Comparison of ENCODE assay signal across 15 mouse cellular contexts in genomic region chr5:149417381-149417780, GRCm38 (mm10). TPM values are rescaled to one million over a fixed set of nuclear protein-coding genes. Genes with fewer than 3 reads are reported as not detected.
DNase-seq lines count a peak whose midpoint lies in the region; ATAC-seq and TF ChIP-seq lines count a peak whose summit lies in the region.
"Had no signal": no experiment of that assay in that cellular context is flagged by ENCODE, and none has a peak within 500 bp of the region (broad histone marks: within the 10 kb centered on the region; RNA-seq: fewer than 3 reads in every experiment).

No protein-coding gene starts in this region.

- TF ChIP-seq CTCF in liver, adult 2 months (IDR thresholded peaks at IDR 0.05; ENCODE audit: low read depth, low read length): peak; percentile 35; the same call in 1 of the 2 replicates
- TF ChIP-seq CTCF in Patski (IDR thresholded peaks at IDR 0.05): peak; percentile 88

- 95% methylated on average over 4 of the region's 4 CpGs for WGBS in liver, adult 2 months

- ATAC-seq in CD4-positive, CD25-positive, alpha-beta regulatory T cell, adult 4 months: no peak
- ATAC-seq in Patski: no peak

- no peaks in the 10 kb centered on the region for H3K4me1 ChIP-seq in liver, adult 2 months (ENCODE audit: control insufficient read depth, insufficient read depth, low read length)
- H3K4me1 ChIP-seq: limb, embryonic 13.5 days had no signal

- peak; percentile 37 for DNase-seq in CD4-positive, CD25-positive, alpha-beta regulatory T cell, adult 2 months (ENCODE audit: low read depth, low spot score)
- DNase-seq in liver, adult 2 months (ENCODE audit: extremely low read depth, low read depth, low spot score): no peak
- no peak for DNase-seq in liver
- DNase-seq in Patski (ENCODE audit: low read depth, low spot score): no peak
- DNase-seq in splenic B cell, adult 2 months (ENCODE audit: low read depth, low spot score): peak; percentile 10
- no peak for DNase-seq in layer of hippocampus, adult 9-10 months (ENCODE audit: low spot score)
- DNase-seq in neural tube, embryonic 10.5 days (ENCODE audit: extremely low spot score, low spot score): no peak
- DNase-seq: adrenal gland, adult 8-10 months; cerebellum, adult 18-20 months; spleen, adult 18-20 months had no signal

- H3K9ac ChIP-seq in liver, adult 2 months (ENCODE audit: low read depth, low read length): no peak overlapping the region
- H3K9ac ChIP-seq: limb, embryonic 13.5 days had no signal

- H3K27ac ChIP-seq in liver, adult 2 months (replicated peaks; ENCODE audit: insufficient read depth, low read depth, low read length): no peak overlapping the region
- H3K27ac ChIP-seq: limb, embryonic 13.5 days had no signal

- no peaks in the 10 kb centered on the region for H3K79me2 ChIP-seq in liver, adult 2 months (ENCODE audit: control insufficient read depth, insufficient read depth, low read length)

- H3K27me3 ChIP-seq in liver, adult 2 months (ENCODE audit: control insufficient read depth, insufficient read depth, low read length): no peaks in the 10 kb centered on the region
- H3K27me3 ChIP-seq in Patski: no peaks in the 10 kb centered on the region
- H3K27me3 ChIP-seq in splenic B cell, adult 2 months (ENCODE audit: control insufficient read depth, insufficient read depth, low read length, poor library complexity, severe bottlenecking): no peaks in the 10 kb centered on the region

- TF ChIP-seq POLR2A in liver, adult 2 months (IDR thresholded peaks at IDR 0.05; ENCODE audit: extremely low read depth, insufficient read depth, low read length): no peak

- in situ Hi-C loops in Patski (cut with MboI; ENCODE audit: low pct_unique_long_range_greater_than_20kb): loop anchor here (5.0 kb wide), 2 partner anchors 35 to 80 kb away; no protein-coding TSS in a partner anchor

- no peaks in the 10 kb centered on the region for H3K36me3 ChIP-seq in liver, adult 2 months (ENCODE audit: control insufficient read depth, insufficient read depth, low read length)
- no peaks in the 10 kb centered on the region for H3K36me3 ChIP-seq in splenic B cell, adult 2 months (ENCODE audit: control insufficient read depth, insufficient read depth, low read length, poor library complexity, severe bottlenecking)
- H3K36me3 ChIP-seq: limb, embryonic 13.5 days had no signal

- no peak overlapping the region for H3K4me3 ChIP-seq in liver, adult 2 months (ENCODE audit: insufficient read depth, low read depth, low read length)
- H3K4me3 ChIP-seq: limb, embryonic 13.5 days had no signal

- CTCF ChIA-PET in Patski (lab: Charles Lee): interaction anchor here (0.7 to 4.7 kb wide), 10 partner anchors 11 to 378 kb away, joined by 3 to 23 read pairs (median 6); no protein-coding TSS in a partner anchor

- POLR2A ChIA-PET in Patski (lab: Charles Lee): interaction anchor here (1.3 to 1.8 kb wide), 2 partner anchors 11 to 13 kb away, joined by 3 to 4 read pairs; no protein-coding TSS in a partner anchor

RNA-seq across cellular contexts. Expression of gene Medag, which starts 5.8 kb away (rescaled TPM):
- 1 to 10 TPM; 2.4 to 2.7 TPM for polyA plus RNA-seq in CD4-positive, CD25-positive, alpha-beta regulatory T cell, adult 4 months (2017; shearing (Covaris generic))
- 0.18 and 0.20 TPM in 2 replicates for total RNA-seq in liver, adult 2 months (2014; rRNA removed)
- 0.09 and 0.21 TPM in 2 replicates for polyA plus RNA-seq in liver, adult 2 months (2012; rRNA removed)
- 0.13 TPM for polyA plus RNA-seq in Patski (2021)
- total RNA-seq: neutrophil, adult 5-6 weeks had no signal

RNA-seq across cellular contexts. Expression of gene Tex26, which starts 22.1 kb away (rescaled TPM):
- not detected for polyA plus RNA-seq in CD4-positive, CD25-positive, alpha-beta regulatory T cell, adult 4 months (2017; shearing (Covaris generic))
- not detected in 2 replicates for total RNA-seq in liver, adult 2 months (2014; rRNA removed)
- polyA plus RNA-seq in liver, adult 2 months (2012; rRNA removed): not detected in 2 replicates
- polyA plus RNA-seq in Patski (2021): 0.74 TPM
- total RNA-seq: adrenal gland, adult 8-10 months; hematopoietic stem cell, adult 5-6 weeks; neutrophil, adult 5-6 weeks had no signal
- polyA plus RNA-seq: large intestine, adult 2 months had no signal

Comparison
In these comparisons a context has a peak if more than half of its experiments do, and no peak if none do; other contexts are left out.
1. DNase-seq: peak in CD4-positive, CD25-positive, alpha-beta regulatory T cell, adult 2 months (single experiment) and splenic B cell, adult 2 months (single experiment); none in liver, adult 2 months (single experiment), liver (single experiment), Patski (single experiment), layer of hippocampus, adult 9-10 months (single experiment) and neural tube, embryonic 10.5 days (single experiment).